Mouse (Mus musculus) kidney, postnatal 36 days (tissue): ENCODE measurements around the gene Grin3b.

ENCODE experiments used
- DNase-seq, 2 experiments: peaks; one replicate each; pipeline ENCODE4 v3.0.0; 2021 to 2022; ENCODE audit warnings: mixed read lengths in 2 of 2

The Grin3b gene

DNA sequence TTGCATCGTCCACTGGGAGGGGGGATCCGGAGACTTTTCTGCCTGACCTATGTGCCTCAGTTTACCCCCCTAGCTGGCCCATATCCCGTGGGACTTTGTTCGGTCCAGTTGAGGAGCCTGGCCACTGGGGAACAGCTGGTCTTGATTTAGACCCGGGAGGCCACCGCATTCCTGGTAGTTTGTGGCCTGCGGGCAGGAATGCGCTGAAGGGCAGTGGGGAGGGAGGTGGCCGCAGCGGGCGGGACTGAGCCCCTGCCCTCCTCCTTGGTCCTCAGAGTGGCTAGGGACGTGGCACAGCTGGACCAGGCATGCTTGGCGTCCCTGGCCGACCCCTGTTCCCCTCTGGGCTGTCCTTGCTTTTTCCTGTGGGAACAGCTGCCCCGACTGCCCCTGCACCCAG is 19.4 kb downstream of the Grin3b start:
- peak in 1 of 2 experiments; percentile 42 for DNase-seq

GRCm38 (mm10) chr10:79991099-79991498 is 20.6 kb downstream of the Grin3b start:
- no peak for DNase-seq

DNA sequence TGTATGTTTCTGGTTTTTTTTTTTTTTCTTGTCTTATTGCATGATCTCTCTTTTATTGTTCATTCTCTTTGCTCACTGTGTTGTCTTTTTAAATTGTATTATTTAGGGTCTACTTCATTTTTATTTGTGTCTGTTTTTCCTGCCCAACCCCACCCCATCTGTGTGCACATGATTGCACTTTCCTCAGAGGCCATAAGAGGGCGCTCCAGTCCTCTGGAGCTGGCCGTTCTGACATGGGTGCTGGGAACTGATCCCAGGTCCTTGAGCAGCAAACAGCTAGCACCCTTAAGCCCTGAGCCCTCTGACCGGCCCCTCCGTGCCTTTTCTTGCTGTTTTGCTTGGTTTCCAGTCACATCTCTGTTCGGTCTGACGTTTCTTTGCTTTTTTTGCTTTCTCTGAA is 21.0 kb downstream of the Grin3b start:
- no peak for DNase-seq

DNA sequence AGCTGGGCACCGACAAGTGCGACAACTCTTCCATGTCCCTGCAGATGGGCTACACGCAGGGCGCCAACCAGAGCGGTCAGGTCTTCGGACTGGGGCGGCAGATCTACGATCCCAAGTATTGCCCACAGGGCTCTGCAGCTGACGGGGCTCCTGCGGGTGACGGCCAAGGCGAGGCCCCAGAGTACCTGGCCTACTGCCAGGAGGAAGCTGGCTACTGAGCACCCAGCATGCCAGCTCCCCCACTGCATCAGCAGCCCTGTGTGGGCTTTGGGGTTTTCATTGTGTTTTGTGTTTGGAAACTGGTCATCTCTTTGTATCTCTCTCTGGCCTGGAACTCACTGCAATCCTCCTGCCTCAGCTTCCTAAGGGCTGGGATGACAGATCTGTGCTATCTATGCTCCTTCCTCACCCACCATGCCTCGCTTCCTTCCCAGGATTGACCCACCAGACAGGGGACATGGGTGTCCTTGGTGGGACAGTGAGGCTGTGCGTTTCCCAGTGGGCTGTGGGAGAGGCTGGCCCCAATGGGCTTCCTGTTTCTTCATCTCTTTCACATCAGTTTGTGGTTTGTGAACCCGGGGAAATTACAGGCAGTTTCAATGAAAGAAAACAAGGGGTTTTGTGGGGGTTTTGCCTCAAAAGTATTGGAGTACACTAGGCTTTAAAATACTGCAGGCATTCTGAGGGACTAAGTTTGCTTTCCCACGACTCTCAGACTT is 24.0 kb downstream of the Grin3b start:
- DNase-seq = peak in 1 of 2 experiments; percentile 71

- no peak for DNase-seq
Observed at GRCm38 (mm10) chr10:79995636-79996035, 25.1 kb downstream of the Grin3b start.

GRCm38 (mm10) chr10:79996272-79997033 is 25.9 kb downstream of the Grin3b start, which contains the start of gene Abca7:
TSS of gene Abca7 (plus strand) at chr10:79996494.
- DNase-seq = peak; percentile 97 to 99

DNA sequence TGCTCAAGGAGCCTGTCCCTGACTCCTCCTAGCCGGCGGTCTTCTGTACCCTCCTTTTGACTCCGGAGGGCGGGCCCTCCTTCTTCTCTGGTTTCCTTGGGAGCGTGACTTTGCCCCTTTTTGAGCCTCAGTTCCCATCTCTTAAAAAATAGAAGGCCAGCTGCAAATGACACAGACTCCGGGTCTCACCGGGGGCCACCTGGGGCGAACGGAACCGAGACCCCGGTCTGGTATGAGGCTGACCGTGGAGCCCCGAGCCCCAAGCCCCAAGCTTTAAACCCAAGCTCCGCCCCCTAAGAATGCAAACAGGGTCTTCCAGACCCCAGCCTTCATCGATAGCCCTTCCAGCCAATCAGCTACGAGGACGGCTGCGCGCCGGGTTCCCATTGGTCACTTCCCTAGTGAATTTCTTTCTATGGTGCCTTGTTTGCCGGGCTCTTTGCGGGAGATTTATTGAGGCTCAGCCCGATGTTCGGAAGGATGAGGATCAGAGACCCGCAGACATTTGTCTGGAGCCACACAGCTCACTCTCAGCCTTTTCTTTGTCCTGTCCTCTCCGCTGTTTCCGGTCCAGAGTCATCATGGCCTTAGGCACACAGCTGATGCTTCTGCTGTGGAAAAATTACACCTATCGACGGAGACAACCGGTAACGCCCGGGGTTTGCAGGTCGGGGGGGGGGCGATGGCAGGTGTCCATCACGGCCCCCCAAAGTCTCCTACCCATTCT is 26.7 kb downstream of the Grin3b start:
- DNase-seq = peak in 1 of 2 experiments; percentile 75

DNA sequence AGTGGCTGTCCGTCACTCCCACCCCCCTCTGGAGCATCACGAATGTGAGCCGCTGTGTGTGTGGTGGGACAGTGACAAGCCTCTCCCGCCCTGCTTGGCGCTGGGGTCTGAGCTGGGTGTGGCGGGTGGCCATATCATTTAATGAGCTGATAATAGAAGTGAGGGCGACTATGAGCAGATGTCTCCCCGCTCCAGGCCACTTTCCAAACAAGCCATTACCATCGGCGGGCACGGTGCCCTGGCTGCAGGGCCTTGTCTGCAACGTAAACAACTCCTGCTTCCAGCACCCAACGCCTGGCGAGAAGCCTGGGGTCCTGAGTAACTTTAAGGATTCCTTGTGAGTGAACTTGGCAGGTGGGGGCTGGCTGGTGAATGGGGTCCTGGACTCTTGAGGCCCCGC is 27.3 kb downstream of the Grin3b start:
- no peak for DNase-seq

DNA sequence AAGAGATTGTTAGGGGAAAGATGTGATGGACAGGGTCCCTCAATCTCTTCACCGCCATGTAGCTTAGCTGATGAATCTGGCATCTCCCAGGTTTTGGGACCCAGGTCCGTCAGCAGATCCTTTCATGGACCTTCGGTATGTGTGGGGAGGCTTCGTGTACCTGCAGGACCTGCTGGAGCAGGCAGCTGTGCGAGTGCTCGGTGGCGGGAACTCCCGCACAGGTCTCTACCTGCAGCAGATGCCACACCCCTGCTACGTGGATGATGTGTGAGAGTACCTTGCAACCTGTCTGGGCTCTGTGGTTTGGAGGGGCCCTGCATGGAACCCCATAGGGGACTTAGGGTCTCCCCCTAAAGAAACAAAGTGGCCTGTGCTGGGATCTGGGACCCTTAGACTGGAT is 31.4 kb downstream of the Grin3b start:
- DNase-seq = no peak

DNA sequence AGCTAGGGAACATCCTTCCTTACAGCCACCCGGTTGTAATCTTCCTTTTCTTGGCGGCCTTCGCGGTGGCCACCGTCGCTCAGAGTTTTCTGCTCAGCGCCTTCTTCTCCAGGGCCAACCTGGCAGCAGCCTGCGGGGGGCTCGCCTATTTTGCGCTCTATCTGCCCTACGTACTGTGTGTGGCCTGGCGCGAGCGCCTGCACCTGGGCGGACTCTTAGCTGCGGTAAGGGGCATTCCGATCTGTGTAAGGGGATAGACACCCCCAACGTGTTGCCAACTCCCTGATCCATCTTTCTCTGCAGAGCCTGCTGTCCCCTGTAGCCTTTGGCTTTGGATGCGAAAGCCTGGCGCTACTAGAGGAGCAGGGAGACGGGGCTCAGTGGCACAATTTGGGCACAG is 32.3 kb downstream of the Grin3b start:
- DNase-seq = no peak

GRCm38 (mm10) chr10:80003374-80004232 is 33.1 kb downstream of the Grin3b start:
- peak in 1 of 2 experiments; percentile 65 for DNase-seq

DNA sequence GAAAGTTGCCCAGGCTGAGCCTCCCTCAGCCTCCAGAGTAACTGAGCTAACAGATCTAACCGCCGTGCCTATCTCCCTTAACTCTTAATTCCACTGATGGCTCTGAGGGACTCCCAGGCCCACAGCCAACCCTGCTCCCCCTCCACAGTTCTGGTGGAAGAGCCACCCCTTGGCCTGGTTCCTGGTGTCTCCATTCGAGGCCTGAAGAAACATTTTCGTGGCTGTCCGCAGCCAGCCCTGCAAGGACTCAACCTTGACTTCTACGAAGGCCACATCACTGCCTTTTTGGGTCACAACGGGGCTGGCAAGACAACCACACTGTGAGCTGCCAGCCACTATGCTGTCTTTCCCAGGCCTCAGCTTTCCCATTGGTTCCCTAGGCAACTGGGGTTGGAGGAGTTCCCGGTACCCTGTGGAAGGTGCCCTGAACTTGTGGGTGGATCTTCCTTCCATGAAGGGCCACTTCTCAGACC is 33.8 kb downstream of the Grin3b start:
- DNase-seq = no peak

DNA sequence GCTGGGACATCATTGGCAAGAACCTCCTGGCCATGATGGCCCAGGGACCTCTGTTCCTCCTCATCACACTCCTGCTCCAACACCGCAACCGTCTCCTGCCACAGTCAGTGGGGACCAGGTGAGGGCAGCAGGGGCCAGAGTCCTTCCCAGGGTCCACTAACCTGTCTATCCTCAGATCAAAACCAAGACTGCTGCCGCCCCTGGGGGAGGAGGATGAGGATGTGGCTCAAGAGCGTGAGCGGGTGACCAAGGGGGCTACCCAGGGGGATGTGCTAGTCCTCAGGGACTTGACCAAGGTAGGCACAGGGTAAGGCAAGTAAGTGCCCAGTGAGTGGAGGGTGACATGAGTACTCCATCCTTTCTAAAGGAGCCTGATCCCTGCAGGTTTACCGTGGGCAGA is 41.2 kb downstream of the Grin3b start:
- no peak for DNase-seq

- DNase-seq = no peak
Observed at GRCm38 (mm10) chr10:80013609-80014008, 43.1 kb downstream of the Grin3b start.

DNA sequence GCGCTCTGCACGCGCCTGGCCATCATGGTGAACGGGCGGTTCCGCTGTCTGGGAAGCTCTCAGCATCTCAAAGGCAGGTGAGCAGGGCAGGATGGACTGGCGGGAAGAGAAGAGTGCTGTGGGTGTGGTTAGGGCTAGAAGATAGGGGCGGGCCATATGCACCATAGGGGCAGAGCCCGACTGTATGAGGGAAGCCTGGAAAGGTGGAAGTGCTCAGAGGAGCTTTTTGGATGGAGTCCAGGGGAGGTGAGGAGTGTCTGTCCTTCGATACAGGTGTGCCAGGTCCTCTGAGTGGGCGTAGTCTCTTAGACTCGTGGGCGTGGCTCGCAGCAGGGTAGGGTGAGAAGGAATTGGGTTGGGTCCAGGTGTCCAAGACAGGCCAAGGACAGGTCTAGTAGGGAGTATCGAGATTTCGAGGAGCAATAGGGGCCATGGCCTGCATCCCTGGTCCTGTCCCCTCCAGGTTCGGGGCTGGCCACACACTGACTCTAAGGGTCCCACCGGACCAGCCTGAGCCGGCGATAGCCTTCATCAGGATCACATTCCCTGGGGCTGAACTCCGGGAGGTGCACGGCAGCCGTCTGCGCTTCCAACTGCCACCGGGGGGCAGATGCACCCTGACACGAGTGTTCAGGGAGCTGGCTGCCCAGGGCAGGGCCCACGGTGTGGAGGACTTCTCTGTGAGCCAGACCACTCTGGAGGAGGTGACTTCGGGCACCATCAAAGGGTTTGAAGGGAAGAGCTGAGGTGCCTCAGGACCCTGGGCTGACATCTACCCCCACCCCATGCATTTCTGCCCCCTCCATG is 44.2 kb downstream of the Grin3b start:
- peak in 1 of 2 experiments; percentile 47 for DNase-seq

GRCm38 (mm10) chr10:80015583-80015982 is 45.1 kb downstream of the Grin3b start:
- no peak for DNase-seq

DNA sequence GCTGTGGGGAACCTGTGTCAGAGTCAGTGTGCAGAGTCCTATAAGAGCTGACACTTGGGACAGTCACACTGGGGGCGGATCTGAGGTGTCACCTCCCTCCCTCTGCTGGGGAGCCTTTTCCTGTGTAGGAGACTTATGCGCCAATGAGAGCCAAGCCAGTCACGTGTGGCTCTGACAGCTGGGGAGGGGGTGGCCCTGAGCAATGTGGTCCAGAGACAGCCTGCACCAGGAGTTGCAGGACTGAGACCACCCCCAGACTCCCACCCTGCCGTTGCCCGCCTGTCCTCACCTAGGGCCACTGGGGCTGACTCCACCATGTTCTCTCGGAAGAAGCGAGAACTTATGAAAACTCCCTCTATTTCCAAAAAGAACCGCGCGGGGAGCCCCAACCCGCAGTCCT is 46.0 kb downstream of the Grin3b start, which contains the start of gene Arhgap45:
Gene Arhgap45 (plus strand): TSS at position 143 of the 400 bp plus-strand sequence.
- DNase-seq = no peak

GRCm38 (mm10) chr10:80016931-80017330 is 46.4 kb downstream of the Grin3b start:
- DNase-seq = no peak

DNA sequence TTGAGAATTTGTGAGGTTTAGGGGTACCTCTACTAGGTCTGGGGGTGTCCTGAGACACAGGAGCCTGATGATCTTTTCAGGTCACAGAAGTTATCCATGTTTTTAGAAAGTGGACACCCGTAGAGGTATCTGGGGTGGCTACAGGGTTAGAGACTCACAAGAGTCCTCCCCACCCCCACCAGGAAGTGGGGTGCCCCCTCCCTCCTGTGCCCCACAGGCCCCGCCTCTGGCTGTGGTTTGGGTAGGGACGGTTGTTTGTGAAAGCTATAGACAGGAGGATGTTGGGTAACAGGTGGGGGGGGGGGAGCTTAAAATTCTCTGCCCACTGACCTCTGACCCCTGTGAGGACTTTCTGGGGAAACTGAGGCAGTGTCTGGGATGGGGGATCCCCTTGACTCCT is 46.8 kb downstream of the Grin3b start:
- peak in 1 of 2 experiments; percentile 49 for DNase-seq

DNA sequence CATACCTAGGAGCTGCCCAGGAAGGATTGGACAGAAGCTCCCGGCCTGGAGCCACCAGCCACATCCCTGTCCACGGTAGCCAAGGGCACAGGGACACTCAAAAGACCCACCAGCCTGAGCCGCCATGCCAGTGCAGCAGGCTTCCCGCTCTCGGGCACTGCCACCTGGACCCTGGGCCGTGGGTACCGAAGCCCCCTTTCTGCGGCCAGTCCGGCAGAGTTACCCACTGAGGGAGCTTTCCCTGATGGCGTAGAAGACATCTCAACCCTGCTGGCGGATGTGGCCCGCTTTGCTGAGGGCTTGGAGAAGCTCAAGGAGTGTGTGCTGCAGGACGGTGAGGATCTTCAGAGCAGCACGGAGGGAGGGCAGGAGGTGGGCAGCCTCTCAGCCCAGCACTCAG is 47.3 kb downstream of the Grin3b start:
- DNase-seq = no peak

DNA sequence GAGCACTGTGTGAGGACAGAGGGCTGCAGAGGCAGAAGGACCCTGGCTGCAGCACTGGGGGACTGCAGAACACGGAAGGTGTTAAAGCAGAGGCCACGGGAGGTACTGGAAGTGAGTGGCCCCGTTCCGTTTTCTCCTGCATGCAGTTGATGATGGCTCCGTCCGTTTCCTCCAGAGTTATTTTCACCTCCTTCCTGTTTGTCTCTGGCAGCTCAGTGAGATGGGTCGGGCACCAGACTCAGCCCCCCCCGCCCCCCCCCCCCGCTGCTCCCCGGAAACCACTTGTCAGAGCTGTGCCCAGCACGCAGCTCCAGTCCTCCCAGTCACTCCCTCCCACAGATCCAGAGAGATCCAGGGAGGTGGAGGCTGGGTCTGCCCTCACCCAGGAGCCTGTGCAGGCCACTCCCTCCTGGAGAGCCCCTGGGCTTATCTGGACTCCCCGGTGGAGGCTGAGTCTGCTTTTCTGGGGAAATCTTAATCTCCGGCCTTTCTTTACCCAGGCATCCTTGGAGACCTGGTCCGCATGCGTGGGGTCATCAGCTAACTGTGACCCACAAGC is 48.3 kb downstream of the Grin3b start:
- peak; percentile 40 to 48 for DNase-seq
